Mouse (Mus musculus): ENCODE measurements around the gene Urgcp.

Urgcp gene

GRCm38 (mm10) chr11:5782199-5782944, 20.2 kb upstream of the Urgcp start:
- DNase-seq = no peak

DNA sequence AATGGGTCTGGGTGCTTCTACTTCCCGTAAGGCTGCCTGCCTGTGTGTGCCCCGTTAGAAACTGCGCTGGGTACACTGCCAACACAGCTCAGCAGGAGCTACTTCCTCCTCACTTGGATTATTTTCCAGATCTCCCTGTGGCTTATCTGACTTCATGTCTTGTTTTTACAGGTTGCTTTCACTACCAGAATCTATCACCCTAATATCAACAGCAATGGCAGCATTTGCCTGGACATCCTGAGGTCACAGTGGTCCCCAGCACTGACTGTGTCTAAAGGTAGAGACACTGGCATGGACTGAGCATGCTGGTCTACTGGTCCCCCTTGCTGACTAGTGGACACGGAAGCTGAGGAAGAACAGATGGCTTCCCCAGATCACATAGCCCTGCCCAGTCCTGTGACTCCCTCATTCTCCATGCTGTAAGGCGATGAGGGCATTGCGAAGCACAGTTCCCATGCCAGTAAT, 17.9 kb upstream of the Urgcp start:
- no peak for DNase-seq

GRCm38 (mm10) chr11:5778481-5778880, 16.3 kb upstream of the Urgcp start:
- DNase-seq = no peak

DNA sequence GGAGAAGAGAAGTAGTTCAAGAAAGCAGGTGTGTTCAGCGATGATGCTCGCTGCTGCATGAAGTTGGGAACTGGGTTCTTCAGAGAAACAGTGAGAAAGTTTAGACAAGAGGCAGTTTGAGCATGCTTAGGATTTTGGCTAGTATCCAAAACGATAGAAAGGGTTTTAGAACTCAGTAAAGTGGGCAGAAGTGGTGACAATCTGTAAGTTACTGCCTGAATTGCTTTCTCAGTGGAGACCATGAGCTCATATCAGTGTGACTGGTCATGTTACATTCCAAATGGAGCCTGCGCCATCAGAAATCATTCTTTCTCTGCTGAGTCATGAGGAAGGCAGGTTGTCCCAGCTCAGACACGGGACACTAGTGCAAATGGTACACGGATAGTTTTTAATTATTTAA, 3.8 kb upstream of the Urgcp start:
- no peak for DNase-seq

- no peak for DNase-seq
Measured at GRCm38 (mm10) chr11:5762633-5762982, 432 bp upstream of the Urgcp start.

DNA sequence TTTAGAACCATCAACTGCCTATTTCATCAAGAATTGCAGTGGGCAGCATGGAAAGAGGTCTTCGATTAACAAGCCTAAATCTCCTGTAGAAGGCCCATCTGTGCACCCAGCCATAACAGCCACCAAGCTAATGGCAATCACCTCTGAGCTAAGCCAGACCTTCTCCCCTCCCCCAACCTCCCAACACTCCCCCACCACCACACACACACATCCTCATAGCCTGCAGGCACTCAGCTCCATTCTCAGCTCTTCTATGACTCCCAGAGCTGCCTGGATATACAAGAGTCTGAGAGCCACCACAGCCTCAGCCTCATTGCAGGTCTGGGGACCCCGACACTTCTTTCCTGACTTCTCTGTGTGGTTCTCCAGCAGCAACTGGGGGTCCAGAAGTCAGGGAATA, 8.4 kb downstream of the Urgcp start:
- DNase-seq = no peak

- DNase-seq = no peak
Measured at GRCm38 (mm10) chr11:5744951-5745350, 17.2 kb downstream of the Urgcp start.

DNA sequence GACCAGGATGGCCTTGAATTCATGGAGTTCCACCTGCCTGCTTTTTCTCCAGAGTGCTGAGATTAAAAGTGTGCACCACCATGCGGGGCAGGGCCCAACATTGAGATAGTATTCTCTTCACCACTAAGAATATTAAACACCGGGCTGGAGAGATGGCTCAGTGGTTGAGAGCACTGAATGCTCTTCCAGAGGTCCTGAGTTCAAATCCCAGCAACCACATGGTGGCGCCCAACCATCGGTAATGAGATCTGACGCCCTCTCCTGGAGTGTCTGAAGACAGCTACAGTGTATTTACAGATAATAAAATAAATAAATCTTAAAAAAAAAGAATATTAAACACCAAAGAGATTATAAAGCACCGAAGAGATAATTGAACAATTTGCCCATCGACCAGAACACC, 20.1 kb downstream of the Urgcp start:
- no peak for DNase-seq

GRCm38 (mm10) chr11:5740965-5741627, 21.1 kb downstream of the Urgcp start:
- DNase-seq = peak; percentile 87

- peak; percentile 60 for DNase-seq
Measured at GRCm38 (mm10) chr11:5740599-5740964, 21.6 kb downstream of the Urgcp start.

DNA sequence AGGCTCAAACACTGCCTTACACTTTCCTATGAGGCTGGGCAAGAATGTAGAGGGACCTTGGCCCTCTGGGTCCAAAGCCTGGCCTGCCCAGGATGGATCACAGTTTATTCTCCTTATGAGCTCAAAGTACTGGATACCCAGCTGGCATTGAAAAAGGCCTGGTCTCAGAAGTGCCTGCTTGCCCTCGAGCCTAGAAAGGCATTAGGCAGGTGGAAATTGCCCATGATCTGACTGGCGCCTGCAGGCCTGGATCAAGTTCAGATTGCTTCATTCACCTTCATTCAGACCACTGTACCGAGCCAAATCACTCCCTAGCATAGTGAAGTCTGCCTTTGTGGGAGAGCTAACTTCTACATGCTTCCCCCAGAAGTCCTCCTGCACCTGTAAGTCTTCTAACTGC, 22.3 kb downstream of the Urgcp start:
- DNase-seq = peak; percentile 51

DNA sequence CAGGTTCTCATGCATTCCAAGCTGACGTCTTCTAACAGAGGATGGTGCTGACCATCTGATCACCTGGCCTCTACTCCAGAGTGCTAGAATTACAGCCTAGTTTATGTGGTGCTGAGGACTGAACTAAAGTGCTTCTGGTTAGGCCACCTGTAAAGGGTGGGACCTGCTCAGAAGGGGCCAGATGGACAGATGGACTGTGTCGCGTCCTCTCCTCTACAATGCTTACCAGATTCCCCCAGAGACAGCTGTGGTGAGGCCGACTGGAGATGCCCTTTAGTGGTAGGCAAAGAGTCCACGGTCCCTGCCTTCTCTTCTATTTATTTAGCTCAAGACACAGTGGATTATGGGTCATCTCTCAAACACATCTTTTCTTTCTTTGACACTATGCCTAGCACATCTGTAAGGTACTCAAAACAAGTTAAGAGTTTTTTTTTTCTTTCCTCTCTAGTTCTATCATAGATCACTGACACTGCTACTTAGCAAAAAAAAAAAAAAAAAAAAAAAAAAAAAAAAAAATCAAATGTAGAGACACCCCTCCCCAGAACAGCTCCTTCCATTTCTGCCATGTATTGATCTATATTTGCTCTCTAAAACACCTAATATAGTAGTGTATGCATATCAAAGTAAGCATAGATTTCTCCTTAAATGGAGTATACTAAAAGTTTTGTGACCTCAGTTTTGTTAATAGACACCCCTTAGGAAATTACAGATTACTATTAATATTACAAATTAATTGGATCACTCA, 23.1 kb downstream of the Urgcp start:
- no peak for DNase-seq

DNA sequence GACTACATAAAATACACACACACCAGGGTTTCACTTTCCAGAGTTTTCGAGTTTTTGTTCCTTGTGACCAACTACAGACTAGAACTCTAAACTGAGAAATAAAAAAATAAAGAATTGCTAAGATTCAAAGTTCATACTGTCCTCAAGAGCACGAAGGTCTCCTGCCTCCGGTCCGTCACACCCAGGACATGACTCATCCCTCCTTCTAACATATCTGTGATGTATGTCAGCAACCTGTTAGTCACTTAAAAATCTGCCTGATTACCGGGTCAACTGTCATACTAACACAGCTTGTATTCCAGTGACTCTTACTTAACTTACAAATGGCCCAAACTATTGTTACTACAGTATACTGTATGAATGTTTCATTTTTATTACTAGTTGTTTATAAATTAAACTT, 25.0 kb downstream of the Urgcp start:
- DNase-seq = no peak

GRCm38 (mm10) chr11:5734323-5734722, 27.9 kb downstream of the Urgcp start:
- DNase-seq = no peak

GRCm38 (mm10) chr11:5732401-5732800, 29.8 kb downstream of the Urgcp start:
- no peak for DNase-seq

DNA sequence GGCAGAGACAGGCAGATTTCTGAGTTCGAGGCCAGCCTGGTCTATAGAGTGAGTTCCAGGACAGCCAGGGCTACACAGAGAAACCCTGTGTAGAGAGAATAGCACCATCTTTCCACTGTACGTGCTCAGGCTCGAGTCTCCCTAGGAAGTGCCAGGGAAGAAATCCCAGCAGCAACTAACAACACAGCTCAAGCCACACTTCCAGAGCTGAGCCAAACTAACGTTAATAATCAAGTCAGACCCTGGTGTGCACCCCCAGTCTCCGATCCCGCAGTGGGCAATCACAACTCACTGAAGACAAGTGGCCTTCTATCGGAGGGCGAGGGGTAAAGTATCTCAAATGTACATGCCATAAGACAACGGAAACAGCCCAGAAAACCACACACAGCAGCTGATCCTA, 32.6 kb downstream of the Urgcp start:
- no peak for DNase-seq

GRCm38 (mm10) chr11:5718611-5719354, 43.4 kb downstream of the Urgcp start:
- DNase-seq = no peak

DNA sequence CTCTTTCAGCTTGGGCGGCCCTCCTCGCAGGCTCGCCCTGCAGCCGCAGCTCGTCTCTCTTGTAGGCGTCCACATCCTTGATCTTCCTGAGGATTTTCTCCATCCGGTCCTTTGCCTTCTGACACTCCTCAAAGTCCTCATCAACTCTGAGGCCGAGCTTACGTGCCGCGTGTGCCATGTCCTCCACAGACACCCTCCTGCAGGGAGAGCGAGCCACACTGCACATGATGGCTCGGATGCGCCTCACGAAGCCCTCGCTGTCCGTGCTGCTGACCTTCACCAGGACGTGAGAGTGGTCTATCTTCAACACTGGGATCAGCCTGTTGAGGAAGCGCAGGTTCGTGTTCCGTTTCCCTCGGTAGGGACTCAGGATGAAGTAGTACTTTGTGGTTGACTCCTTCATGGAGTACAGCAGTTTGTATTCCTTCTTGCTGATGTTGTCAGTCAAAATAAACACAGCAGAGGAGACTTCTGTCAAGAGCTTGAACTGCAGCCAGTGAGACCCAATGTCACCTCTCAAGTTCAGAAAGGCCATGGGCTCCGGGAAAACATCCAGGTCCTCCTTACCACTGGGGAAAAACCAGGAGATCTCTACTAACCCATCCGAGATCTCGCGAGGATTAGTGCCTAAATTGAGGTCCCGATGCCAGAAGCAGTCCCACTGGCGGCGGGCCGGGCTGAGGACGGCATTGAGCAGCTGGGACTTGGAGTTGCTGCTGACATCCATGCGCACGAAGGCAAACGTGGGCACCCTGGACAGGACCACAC, 45.1 kb downstream of the Urgcp start:
- DNase-seq = no peak

GRCm38 (mm10) chr11:5716246-5716645, 45.9 kb downstream of the Urgcp start:
- DNase-seq = no peak

GRCm38 (mm10) chr11:5715630-5716105, 46.5 kb downstream of the Urgcp start, which contains the start of gene Mrps24:
Gene Mrps24, minus strand, starts transcription at chr11:5715680.
- DNase-seq = no peak

- DNase-seq = no peak
Measured at GRCm38 (mm10) chr11:5715179-5715578, 47.0 kb downstream of the Urgcp start.
